Mouse (Mus musculus) spleen, postnatal 0 days (tissue): ENCODE data around the gene Sgpp1. TPM values are rescaled to one million over a fixed set of nuclear protein-coding genes. Genes with fewer than 3 reads are reported as not detected.

Experiments used
- polyA plus RNA-seq: library from polyadenylated mRNA; unstranded; fragments of >200 nt; fragmentation: Nextera tagmentation; extraction: Ambion mirVana; gene quantifications from 2 replicates; pipeline ENCODE4 v1.2.1, GENCODE M21; 2015

Gene Sgpp1
- polyA plus RNA-seq, result 19.1 and 19.9 TPM in 2 replicates

DNA sequence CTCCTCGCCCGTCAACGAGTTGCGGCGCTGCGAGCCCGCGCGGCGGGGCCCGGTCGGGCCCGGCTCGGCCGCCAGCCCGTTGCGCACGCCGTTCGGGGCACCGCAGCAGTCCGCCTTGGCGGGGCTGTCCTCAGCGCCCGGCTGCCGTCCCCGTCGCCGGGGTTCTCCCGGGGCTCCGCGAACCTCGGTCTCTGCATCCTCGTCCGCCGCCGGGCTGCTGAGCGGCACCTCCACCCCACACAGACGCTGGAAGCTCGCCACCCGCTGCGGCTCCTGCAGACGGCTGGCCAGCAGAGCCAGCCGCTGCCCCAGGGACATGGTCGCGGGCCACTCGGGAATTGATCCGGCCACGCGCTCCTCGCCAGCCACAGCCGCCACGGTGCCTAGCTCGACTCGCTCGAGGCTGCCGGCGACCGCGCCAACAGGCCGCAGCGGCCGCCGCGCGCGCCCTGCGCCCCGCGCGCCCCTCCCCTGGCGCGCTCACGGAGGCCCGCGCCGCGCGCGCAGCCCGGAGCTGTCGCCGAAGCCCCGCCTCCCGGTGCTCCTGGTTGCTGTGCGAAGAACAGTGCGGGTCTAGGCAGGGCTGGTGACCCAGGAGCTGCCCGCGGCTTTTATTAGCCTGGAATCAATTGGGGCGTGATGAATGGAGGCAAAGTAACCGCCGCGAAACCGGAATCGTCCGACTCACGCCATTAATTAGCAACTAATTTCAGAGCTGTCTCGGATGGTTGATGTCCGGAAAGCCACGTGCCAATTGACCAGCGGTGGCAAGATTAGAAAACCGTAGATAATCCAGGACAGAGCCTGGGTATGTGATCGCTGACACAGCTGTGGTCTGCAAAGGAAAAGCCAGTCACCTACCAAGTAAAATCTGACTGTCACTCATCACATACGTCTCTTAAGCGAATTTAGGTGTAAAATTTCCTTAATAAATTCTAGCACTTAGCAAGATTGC lies at the start of gene Sgpp1:
Gene Sgpp1 (minus strand): TSS at position 484 of the 955 bp plus-strand sequence.

DNA sequence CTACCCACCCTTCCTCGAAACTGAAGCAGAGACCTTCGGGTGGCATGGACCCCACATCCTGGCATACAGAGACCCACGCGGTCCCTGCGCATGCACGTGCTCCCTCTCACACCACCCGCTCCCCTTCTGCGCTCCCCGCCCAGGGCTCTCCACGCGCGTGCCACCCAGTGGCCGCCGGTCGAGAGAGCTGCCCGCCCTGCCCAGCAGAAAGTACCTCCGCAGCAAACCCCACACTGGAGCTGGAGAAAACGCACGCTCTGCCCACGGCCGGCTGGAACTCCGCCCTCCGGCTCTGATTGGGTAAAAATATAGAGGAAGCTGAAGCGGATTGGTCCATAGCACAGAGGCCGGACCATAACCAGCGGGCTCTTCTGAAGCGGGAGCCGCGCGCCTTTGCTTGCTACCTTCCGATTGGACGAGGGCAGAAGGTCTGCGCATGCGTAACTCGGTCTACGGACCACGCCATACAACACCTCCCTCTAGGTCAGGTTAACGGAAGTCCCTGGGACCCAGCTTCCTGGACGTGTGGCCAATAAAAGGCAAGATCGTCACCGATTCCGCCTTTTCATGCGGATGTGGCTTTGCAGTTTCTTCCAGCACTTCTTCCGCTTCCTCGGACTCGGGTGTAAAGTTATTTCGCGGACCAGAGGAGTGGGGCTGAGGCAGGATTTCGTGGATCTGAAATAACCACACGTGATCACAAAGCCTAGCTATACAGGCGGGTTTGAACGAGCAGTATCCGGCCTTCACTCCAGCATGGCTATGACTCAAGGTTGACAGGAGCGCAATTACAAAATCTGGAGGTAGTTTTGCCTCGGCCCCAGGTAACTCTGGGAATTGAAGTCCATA lies 66.0 kb downstream of the Sgpp1 start, which contains the start of gene Wdr89:
Gene Wdr89 (minus strand): TSS at position 280 of the 849 bp plus-strand sequence.

Other genes starting within 250 kb of the Sgpp1 start
- gene Ppp2r5e, start 139.5 kb downstream of the Sgpp1 start, polyA plus RNA-seq, result 8.3 and 8.8 TPM in 2 replicates
- 8.4 and 8.8 TPM in 2 replicates for gene Wdr89, start 66.2 kb downstream of the Sgpp1 start, polyA plus RNA-seq
- 11.3 and 17.2 TPM in 2 replicates for gene Syne2, start 82.4 kb upstream of the Sgpp1 start, polyA plus RNA-seq